ENCODE assay signal across 21 mouse cellular contexts in genomic region chr4:149218476-149218875, GRCm38 (mm10). TPM values are rescaled to one million over a fixed set of nuclear protein-coding genes. Genes with fewer than 3 reads are reported as not detected.
DNase-seq lines count a peak whose midpoint lies in the region; ATAC-seq and TF ChIP-seq lines count a peak whose summit lies in the region.
"Had no signal": no experiment of that assay in that cellular context is flagged by ENCODE, and none has a peak within 500 bp of the region (broad histone marks: within the 10 kb centered on the region; RNA-seq: fewer than 3 reads in every experiment).

No protein-coding gene starts in this region.

- no peak overlapping the region for H3K4me3 ChIP-seq in hindbrain, embryonic 14.5 days (replicated peaks; ENCODE audit: low read length)
- no peak overlapping the region for H3K4me3 ChIP-seq in hindbrain, postnatal 0 days (ENCODE audit: low read length)
- no peak overlapping the region for H3K4me3 ChIP-seq in layer of hippocampus, adult 2 months
- H3K4me3 ChIP-seq in CH12.LX (replicated peaks in 1 of 3; ENCODE audit: low read depth in 2 of 3, low read length in 2 of 3, poor library complexity in 1 of 3): peak overlapping the region in 2 of 3 experiments; percentile 37 to 56

- TF ChIP-seq CTCF in hindbrain, postnatal 0 days (IDR thresholded peaks at IDR 0.05; ENCODE audit: low read depth): no peak
- no peak for TF ChIP-seq CTCF in layer of hippocampus, adult 2 months (conservative IDR thresholded peaks at IDR 0.05)
- TF ChIP-seq CTCF in CH12.LX (conservative IDR thresholded peaks at IDR 0.05 in 1 of 2, IDR thresholded peaks at IDR 0.05 in 1 of 2; ENCODE audit: low read depth in 2 of 2, low read length in 2 of 2): no peak

- no peaks in the 10 kb centered on the region for H3K79me2 ChIP-seq in CH12.LX (replicated peaks; ENCODE audit: control insufficient read depth, extremely low read depth, insufficient read depth, poor library complexity, severe bottlenecking)

- H3K27me3 ChIP-seq in hindbrain, embryonic 14.5 days (ENCODE audit: control insufficient read depth, insufficient read depth, low read length): no peaks in the 10 kb centered on the region
- H3K27me3 ChIP-seq in hindbrain, postnatal 0 days (ENCODE audit: insufficient read depth, low read length): no peaks in the 10 kb centered on the region
- no peaks in the 10 kb centered on the region for H3K27me3 ChIP-seq in CH12.LX (replicated peaks)
- H3K27me3 ChIP-seq: Patski had no signal

- peak; percentile 82 for TF ChIP-seq POLR2A in CH12.LX (IDR thresholded peaks at IDR 0.05; ENCODE audit: low read depth, low read length)

- H3K9me3 ChIP-seq in hindbrain, embryonic 14.5 days (ENCODE audit: control insufficient read depth, low read length): no peaks in the 10 kb centered on the region
- no peaks in the 10 kb centered on the region for H3K9me3 ChIP-seq in hindbrain, postnatal 0 days (ENCODE audit: low read length)
- H3K9me3 ChIP-seq in CH12.LX (replicated peaks; ENCODE audit: low read length): peaks cover 4% of the 10 kb centered on the region
- H3K9me3 ChIP-seq: G1E had no signal

- peaks cover 7% of the 10 kb centered on the region; the same call in 1 of the 2 replicates for H3K4me1 ChIP-seq in hindbrain, embryonic 14.5 days (replicated peaks; ENCODE audit: control insufficient read depth, insufficient read depth, low read length)
- no peaks in the 10 kb centered on the region for H3K4me1 ChIP-seq in hindbrain, postnatal 0 days (ENCODE audit: insufficient read depth, low read length)
- H3K4me1 ChIP-seq in CH12.LX (ENCODE audit: control insufficient read depth in 1 of 2, insufficient read depth in 2 of 2): peaks cover 16 to 32% of the 10 kb centered on the region in 2 experiments

- H3K27ac ChIP-seq in hindbrain, embryonic 14.5 days: peak overlapping the region; percentile 12; the same call in 1 of the 2 replicates
- H3K27ac ChIP-seq in hindbrain, postnatal 0 days: no peak overlapping the region
- H3K27ac ChIP-seq in layer of hippocampus, adult 2 months: peak overlapping the region; percentile 89; the same call in 1 of the 2 replicates
- peak overlapping the region; percentile 89 for H3K27ac ChIP-seq in CH12.LX (ENCODE audit: insufficient read depth, low read depth)

- 87% methylated on average over 5 of the region's 5 CpGs for WGBS in hindbrain, embryonic 14.5 days
- WGBS in hindbrain, postnatal 0 days: 89% methylated on average over 5 of the region's 5 CpGs

- dilution Hi-C loops in CH12.LX (cut with MboI; ENCODE audit: extremely low pct_ligation_motif_present, extremely low pct_unique_long_range_greater_than_20kb, low sequenced_read_pairs): no loop called here

- no peak overlapping the region for H3K9ac ChIP-seq in hindbrain, embryonic 14.5 days
- H3K9ac ChIP-seq in hindbrain, postnatal 0 days (replicated peaks; ENCODE audit: low read length): no peak overlapping the region
- peak overlapping the region; percentile 61 for H3K9ac ChIP-seq in CH12.LX (ENCODE audit: insufficient read depth, low read depth)

- no peak overlapping the region for H3K4me2 ChIP-seq in hindbrain, embryonic 14.5 days (replicated peaks)
- no peak overlapping the region for H3K4me2 ChIP-seq in hindbrain, postnatal 0 days (ENCODE audit: low read depth, low read length)
- H3K4me2 ChIP-seq in CH12.LX (ENCODE audit: insufficient read depth, low read depth, poor library complexity, severe bottlenecking): peak overlapping the region; percentile 82

- TF ChIP-seq RAD21 in CH12.LX (IDR thresholded peaks at IDR 0.05; ENCODE audit: low read depth, low read length): no peak

- no peak for TF ChIP-seq EP300 in CH12.LX (IDR thresholded peaks at IDR 0.05; ENCODE audit: low read length)

- in situ Hi-C loops in CH12.LX (cut with MboI; ENCODE audit: low pct_ligation_motif_present, low pct_unique_long_range_greater_than_20kb, low sequenced_read_pairs): no loop called here

- peaks cover 97% of the 10 kb centered on the region for H3K36me3 ChIP-seq in hindbrain, embryonic 14.5 days (replicated peaks; ENCODE audit: control insufficient read depth, insufficient read depth)
- peaks cover 53% of the 10 kb centered on the region for H3K36me3 ChIP-seq in hindbrain, postnatal 0 days (ENCODE audit: insufficient read depth, low read length)
- peaks cover 37 to 64% of the 10 kb centered on the region in 2 experiments for H3K36me3 ChIP-seq in CH12.LX (replicated peaks in 1 of 2; ENCODE audit: control insufficient read depth in 1 of 2, insufficient read depth in 1 of 2, low read length in 1 of 2)

- no peak for ATAC-seq in hindbrain, embryonic 14.5 days (ENCODE audit: low FRiP score)
- ATAC-seq in hindbrain, postnatal 0 days: no peak
- ATAC-seq: activated CD4-positive, CD25-positive, alpha-beta regulatory T cell, adult 4 months; CD4-positive, CD25-positive, alpha-beta regulatory T cell, adult 4 months; Patski had no signal

- DNase-seq in hindbrain, embryonic 14.5 days (ENCODE audit: low spot score): no peak
- no peak for DNase-seq in hindbrain, postnatal 0 days (ENCODE audit: low spot score)
- no peak for DNase-seq in layer of hippocampus, adult 2 months (ENCODE audit: low spot score in 2 of 2)
- DNase-seq in layer of hippocampus, adult 8-10 months (ENCODE audit: low spot score in 2 of 2): no peak
- DNase-seq in CH12.LX (ENCODE audit: extremely low read depth): no peak
- DNase-seq in right cerebral cortex, postnatal 4 days: no peak
- DNase-seq: adrenal gland, adult 2 months; adrenal gland, adult 8-10 months; adrenal gland, postnatal 10 days; adrenal gland, postnatal 14 days; adrenal gland, postnatal 25 days; adrenal gland, postnatal 36 days; B cell, adult 2 months; cerebellum, adult 11 months; cerebellum, adult 11-12 months; cerebellum, adult 18-20 months; cerebellum, adult 2 months had no signal

TF ChIP-seq in CH12.LX, 34 proteins besides CTCF, POLR2A, EP300 and RAD21 (continues in another document):
- TF ChIP-seq ETS1 (conservative IDR thresholded peaks at IDR 0.05; ENCODE audit: low read depth, low read length) (no peak; the same call in 1 of the 2 replicates), ZC3H11A (IDR thresholded peaks at IDR 0.05; ENCODE audit: low read depth, low read length) (no peak), NRF1 (IDR thresholded peaks at IDR 0.05; ENCODE audit: low read depth, low read length) (no peak), MXI1 (IDR thresholded peaks at IDR 0.05; ENCODE audit: low read depth, low read length) (no peak; the same call in 1 of the 2 replicates), CHD2 (IDR thresholded peaks at IDR 0.05; ENCODE audit: low read length) (no peak), USF1 (IDR thresholded peaks at IDR 0.05; ENCODE audit: low read depth, low read length) (no peak), GABPA (IDR thresholded peaks at IDR 0.05; ENCODE audit: insufficient replicate concordance, low read depth, low read length) (no peak), KAT2A (IDR thresholded peaks at IDR 0.05; ENCODE audit: insufficient replicate concordance, low read length) (no peak), PAX5 (IDR thresholded peaks at IDR 0.05; ENCODE audit: low read length) (no peak), E2F4 (IDR thresholded peaks at IDR 0.05; ENCODE audit: insufficient replicate concordance, low read depth, low read length) (no peak), BHLHE40 (IDR thresholded peaks at IDR 0.05; ENCODE audit: low read depth, low read length) (peak; percentile 42), MYC (IDR thresholded peaks at IDR 0.05; ENCODE audit: low read depth, low read length) (no peak), JUND (conservative IDR thresholded peaks at IDR 0.05; ENCODE audit: low read depth, low read length) (no peak), CHD1 (IDR thresholded peaks at IDR 0.05; ENCODE audit: low read depth, low read length) (no peak), HCFC1 (IDR thresholded peaks at IDR 0.05; ENCODE audit: low read depth, low read length) (no peak; the same call in 1 of the 2 replicates), MAFK (IDR thresholded peaks at IDR 0.05; ENCODE audit: insufficient replicate concordance, low read length) (peak; percentile 50; the same call in 1 of the 2 replicates), MEF2A (IDR thresholded peaks at IDR 0.05; ENCODE audit: borderline replicate concordance, low read depth, low read length) (0 out of 2 replicates have a peak, but pooled peaks have one; percentile 44), UBTF (IDR thresholded peaks at IDR 0.05; ENCODE audit: low read depth, low read length) (no peak), ZMIZ1 (IDR thresholded peaks at IDR 0.05; ENCODE audit: low read depth, low read length) (no peak), MAZ (IDR thresholded peaks at IDR 0.05; ENCODE audit: low read depth, low read length) (no peak), ZKSCAN1 (IDR thresholded peaks at IDR 0.05; ENCODE audit: borderline replicate concordance, low read depth, low read length) (no peak), TCF12 (IDR thresholded peaks at IDR 0.05; ENCODE audit: low read depth, low read length) (no peak; the same call in 1 of the 2 replicates), ZNF384 (IDR thresholded peaks at IDR 0.05; ENCODE audit: low read depth, low read length) (peak; percentile 95), TBP (conservative IDR thresholded peaks at IDR 0.05; ENCODE audit: low read depth, low read length) (peak; percentile 76), USF2 (conservative IDR thresholded peaks at IDR 0.05; ENCODE audit: low read depth, low read length) (no peak), POLR2AphosphoS2 (IDR thresholded peaks at IDR 0.05; ENCODE audit: low read depth, low read length) (no peak), NELFE (IDR thresholded peaks at IDR 0.05; ENCODE audit: low read depth, low read length) (peak; percentile 71), JUN (IDR thresholded peaks at IDR 0.05; ENCODE audit: insufficient read depth, low read depth, low read length) (no peak), MAX (IDR thresholded peaks at IDR 0.05; ENCODE audit: low read length) (no peak), SIN3A (IDR thresholded peaks at IDR 0.05; ENCODE audit: low read length) (0 out of 2 replicates have a peak, but pooled peaks have one; percentile 17), ELF1 (IDR thresholded peaks at IDR 0.05; ENCODE audit: low read depth, low read length) (0 out of 2 replicates have a peak, but pooled peaks have one; percentile 25), IRF4 (IDR thresholded peaks at IDR 0.05; ENCODE audit: low read depth, low read length) (no peak)

RNA-seq across cellular contexts. Expression of gene Pgd, which starts 51.9 kb away (rescaled TPM):
- 46.4 TPM in 2 replicates for polyA plus RNA-seq in hindbrain, embryonic 14.5 days (2014; fragmentation: Nextera tagmentation; extraction: Ambion mirVana)
- 24.9 and 36.3 TPM in 2 replicates for total RNA-seq in hindbrain, postnatal 0 days (2014; rRNA removed)
- 94.8 and 95.0 TPM in 2 replicates for polyA plus RNA-seq in hindbrain, postnatal 0 days (2015; fragmentation: Nextera tagmentation; extraction: Ambion mirVana)
- total RNA-seq in layer of hippocampus, adult 2 months (2021): 10 to 100 TPM; 30.8 to 32.0 TPM
- 10 to 100 TPM; 33.0 to 46.5 (median 40.5) TPM for total RNA-seq in layer of hippocampus, adult 8-10 months (2022)
- total RNA-seq in CH12.LX (2012; rRNA removed) (51.6 and 52.5 TPM in 2 replicates), CH12.LX (2014; rRNA removed) (41.6 and 50.1 TPM in 2 replicates)
- 251 and 277 TPM in 2 replicates for polyA plus RNA-seq in CH12.LX (2012; ENCODE audit: insufficient read length, low read depth)

Comparison
In these comparisons a context has a peak if more than half of its experiments do, and no peak if none do; other contexts are left out.
1. H3K4me3 ChIP-seq: peak in CH12.LX (2 of 3); none in hindbrain, embryonic 14.5 days (single experiment), hindbrain, postnatal 0 days (single experiment) and layer of hippocampus, adult 2 months (single experiment).